In genomic region chr13:47797859-47798258, GRCm38 (mm10) we compare ENCODE assay signal across 15 mouse cellular contexts.
A peak's percentile ranks its signal among the peaks of the same experiment; 100 is the strongest.
DNase-seq lines count a peak whose midpoint lies in the region; ATAC-seq and TF ChIP-seq lines count a peak whose summit lies in the region.
"Had no signal": no experiment of that assay in that cellular context is flagged by ENCODE, and none has a peak within 500 bp of the region (broad histone marks: within the 10 kb centered on the region; RNA-seq: fewer than 3 reads in every experiment).

No protein-coding gene starts in this region.

- H3K4me1 ChIP-seq in lung, embryonic 14.5 days (ENCODE audit: insufficient read depth): no peaks in the 10 kb centered on the region; the same call in 1 of the 2 replicates
- H3K4me1 ChIP-seq in midbrain, embryonic 15.5 days: no peaks in the 10 kb centered on the region
- H3K4me1 ChIP-seq: forebrain, embryonic 15.5 days; neural tube, embryonic 13.5 days had no signal

- no peaks in the 10 kb centered on the region for H3K27me3 ChIP-seq in lung, embryonic 14.5 days (ENCODE audit: insufficient read depth, low read length)
- H3K27me3 ChIP-seq in midbrain, embryonic 15.5 days (replicated peaks): no peaks in the 10 kb centered on the region
- H3K27me3 ChIP-seq: forebrain, embryonic 15.5 days; neural tube, embryonic 13.5 days had no signal

- ATAC-seq in lung, embryonic 14.5 days (ENCODE audit: insufficient read depth): peak; percentile 78
- ATAC-seq in midbrain, embryonic 15.5 days (replicated peaks): no peak
- ATAC-seq in CD4-positive, CD25-positive, alpha-beta regulatory T cell, adult 4 months: no peak
- ATAC-seq: forebrain, embryonic 15.5 days had no signal

- no peak for TF ChIP-seq CTCF in lung, embryonic 14.5 days (IDR thresholded peaks at IDR 0.05; ENCODE audit: low read depth)

- no peak overlapping the region for H3K9ac ChIP-seq in lung, embryonic 14.5 days
- no peak overlapping the region for H3K9ac ChIP-seq in midbrain, embryonic 15.5 days
- H3K9ac ChIP-seq: forebrain, embryonic 15.5 days; liver, embryonic 14.5 days; neural tube, embryonic 13.5 days had no signal

- H3K4me2 ChIP-seq in lung, embryonic 14.5 days: no peak overlapping the region
- H3K4me2 ChIP-seq in midbrain, embryonic 15.5 days: no peak overlapping the region
- H3K4me2 ChIP-seq: forebrain, embryonic 15.5 days; neural tube, embryonic 13.5 days had no signal

- intact Hi-C loops in heart, postnatal 14 days (cut with DNase I): no loop called here

- H3K9me3 ChIP-seq in lung, embryonic 14.5 days (ENCODE audit: low read depth, low read length): no peaks in the 10 kb centered on the region
- H3K9me3 ChIP-seq in midbrain, embryonic 15.5 days: no peaks in the 10 kb centered on the region
- H3K9me3 ChIP-seq: forebrain, embryonic 15.5 days; neural tube, embryonic 13.5 days had no signal

- DNase-seq in lung, embryonic 14.5 days: peak; percentile 78
- no peak for DNase-seq in lung, postnatal 14 days
- peak; percentile 60 for DNase-seq in 3T3-L1 (ENCODE audit: low read depth, low spot score)
- peak; percentile 65 for DNase-seq in fibroblast of lung, adult 2 months (ENCODE audit: low read depth)
- peak; percentile 20 to 40 for DNase-seq in heart, postnatal 14 days
- DNase-seq in natural killer cell, adult 2 months (ENCODE audit: low spot score in 2 of 2): no peak
- DNase-seq: adrenal gland, postnatal 25 days; cerebellum, adult 9-10 months; layer of hippocampus, postnatal 36 days; right cerebral cortex, adult 18-20 months had no signal

- H3K27ac ChIP-seq in lung, embryonic 14.5 days (ENCODE audit: low read depth): peak overlapping the region; percentile 12; the same call in 1 of the 2 replicates
- H3K27ac ChIP-seq in midbrain, embryonic 15.5 days: no peak overlapping the region
- H3K27ac ChIP-seq: forebrain, embryonic 15.5 days; liver, embryonic 14.5 days; neural tube, embryonic 13.5 days had no signal

- H3K36me3 ChIP-seq in lung, embryonic 14.5 days (ENCODE audit: insufficient read depth): no peaks in the 10 kb centered on the region
- no peaks in the 10 kb centered on the region for H3K36me3 ChIP-seq in midbrain, embryonic 15.5 days (replicated peaks)
- H3K36me3 ChIP-seq: forebrain, embryonic 15.5 days; neural tube, embryonic 13.5 days had no signal

- H3K4me3 ChIP-seq in lung, embryonic 14.5 days (ENCODE audit: low read depth, low read length): no peak overlapping the region
- H3K4me3 ChIP-seq in midbrain, embryonic 15.5 days: no peak overlapping the region
- H3K4me3 ChIP-seq: forebrain, embryonic 15.5 days; neural tube, embryonic 13.5 days had no signal

- WGBS in lung, embryonic 14.5 days: 54% methylated on average over 4 of the region's 4 CpGs
- 79% methylated on average over 4 of the region's 4 CpGs for WGBS in midbrain, embryonic 15.5 days

Comparison
In these comparisons a context has a peak if more than half of its experiments do, and no peak if none do; other contexts are left out.
1. DNase-seq: peak in lung, embryonic 14.5 days (single experiment), 3T3-L1 (single experiment), fibroblast of lung, adult 2 months (single experiment) and heart, postnatal 14 days (2 of 2); none in lung, postnatal 14 days (single experiment) and natural killer cell, adult 2 months (0 of 2).